Mouse (Mus musculus) liver, embryonic 11.5 days (tissue): ENCODE data around the gene Pik3c2b. TPM values are rescaled to one million over a fixed set of nuclear protein-coding genes. Genes with fewer than 3 reads are reported as not detected.

Experiments
- ATAC-seq: fragments of 200-750 bp; cut with Nextera tagmentation; replicated peaks from 2 replicates; pipeline ENCODE4 v1.8.0; 2017; ENCODE audit warnings: moderate number of reproducible peaks, mild to moderate bottlenecking, moderate TSS enrichment, moderate library complexity; ENCODE audit not compliant: low FRiP score
- DNase-seq: peaks from one replicate; pipeline ENCODE4 v3.0.0-alpha.2; 2017; ENCODE audit warnings: low spot score
- H3K27ac ChIP-seq: fragments of 300-500 bp; sonication (generic); 2 replicates; pipeline ENCODE4 v1.5.1; 2014; ENCODE audit warnings: mild to moderate bottlenecking, low read depth, low read length, control low read depth
- H3K27me3 ChIP-seq: fragments of 300-500 bp; sonication (generic); replicated peaks from 2 replicates; pipeline ENCODE4 v1.6.1; 2014; ENCODE audit warnings: low read length, mixed read lengths; ENCODE audit not compliant: control insufficient read depth, insufficient read depth
- H3K36me3 ChIP-seq: fragments of 300-500 bp; sonication (generic); 2 replicates; pipeline ENCODE4 v1.6.1; 2014; ENCODE audit warnings: mild to moderate bottlenecking, low read length, moderate library complexity, mixed read lengths; ENCODE audit not compliant: control insufficient read depth, insufficient read depth
- H3K4me1 ChIP-seq: fragments of 300-500 bp; sonication (generic); replicated peaks from 2 replicates; pipeline ENCODE4 v1.6.1; 2014; ENCODE audit warnings: low read length, mixed read lengths; ENCODE audit not compliant: control insufficient read depth, insufficient read depth
- H3K4me2 ChIP-seq: fragments of 300-500 bp; sonication (generic); 2 replicates; pipeline ENCODE4 v1.6.1; 2014; ENCODE audit warnings: mild to moderate bottlenecking, control low read depth, moderate library complexity
- H3K4me3 ChIP-seq: fragments of 300-500 bp; sonication (generic); 2 replicates; pipeline ENCODE4 v1.5.1; 2014; ENCODE audit warnings: low read depth, low read length, control low read depth
- H3K9ac ChIP-seq: fragments of 300-500 bp; sonication (generic); 2 replicates; pipeline ENCODE4 v1.6.1; 2014; ENCODE audit warnings: low read depth, low read length, control low read depth
- H3K9me3 ChIP-seq: fragments of 300-500 bp; sonication (generic); 2 replicates; pipeline ENCODE4 v1.6.1; 2016; ENCODE audit warnings: low read length, inconsistent platforms, mixed read lengths; ENCODE audit not compliant: control insufficient read depth
- WGBS: fragments of 180-500 bp; shearing (Covaris S2); extraction: QIAGEN DNeasy Blood & Tissue Kit; methylation state at CpG from one replicate; pipeline ENCODE4 v1.1.7; 2014; 5-methylcytosine and 5-hydroxymethylcytosine counted together
- polyA plus RNA-seq: library from polyadenylated mRNA; unstranded; fragments of >200 nt; fragmentation: Nextera tagmentation; extraction: Ambion mirVana; gene quantifications from 2 replicates; pipeline ENCODE4 v1.2.1, GENCODE M21; 2014

The Pik3c2b gene
- polyA plus RNA-seq, 1 experiment from 2014 or later = 3.5 TPM

DNA sequence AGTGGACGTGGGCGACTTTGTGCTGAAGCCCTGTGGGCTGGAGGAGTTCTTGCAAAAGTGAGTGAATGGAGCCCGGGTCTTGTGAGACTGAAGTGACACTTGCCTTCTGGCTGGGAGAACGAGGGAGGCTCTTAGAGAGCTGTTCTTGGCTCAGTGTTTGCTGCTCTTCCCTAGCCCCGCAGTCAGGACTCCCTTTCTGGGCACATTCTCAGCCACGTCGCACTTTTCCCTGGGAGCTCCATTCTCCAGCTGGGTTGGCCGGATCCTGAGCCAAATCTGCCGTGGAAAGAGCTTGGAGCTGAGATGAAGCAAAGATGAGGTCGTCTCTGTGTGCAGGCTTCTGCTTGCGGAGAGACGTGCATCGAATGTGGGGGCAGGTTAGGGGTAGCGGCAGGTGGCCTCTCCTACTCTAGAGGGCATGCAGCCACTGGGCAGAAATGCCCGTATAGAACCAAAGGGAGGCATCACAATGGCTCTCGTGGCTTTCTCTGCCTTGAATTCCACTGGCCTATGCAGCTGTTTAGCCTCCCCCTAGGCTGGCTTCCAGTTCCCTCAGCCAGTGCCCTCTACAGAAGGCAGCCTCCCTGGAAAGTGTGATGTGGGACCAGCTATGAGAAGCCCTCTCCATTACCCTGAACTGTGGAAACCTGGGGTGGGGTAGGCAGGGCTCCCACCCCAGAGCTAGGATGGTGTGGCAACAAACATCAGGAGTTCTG, 26.4 kb downstream of the Pik3c2b start:
- DNase-seq (no peak), ATAC-seq (no peak)
- Histone ChIP-seq H3K4me1 (peaks cover 37% of the 10 kb centered on the region), H3K4me2 (no peak overlapping the region), H3K4me3 (no peak overlapping the region), H3K27ac (no peak overlapping the region), H3K36me3 (no peaks in the 10 kb centered on the region; the same call in 1 of the 2 replicates), H3K9me3 (no peaks in the 10 kb centered on the region), H3K9ac (no peak overlapping the region), H3K27me3 (no peaks in the 10 kb centered on the region)
- WGBS = 68% methylated on average over 16 of the region's 16 CpGs

DNA sequence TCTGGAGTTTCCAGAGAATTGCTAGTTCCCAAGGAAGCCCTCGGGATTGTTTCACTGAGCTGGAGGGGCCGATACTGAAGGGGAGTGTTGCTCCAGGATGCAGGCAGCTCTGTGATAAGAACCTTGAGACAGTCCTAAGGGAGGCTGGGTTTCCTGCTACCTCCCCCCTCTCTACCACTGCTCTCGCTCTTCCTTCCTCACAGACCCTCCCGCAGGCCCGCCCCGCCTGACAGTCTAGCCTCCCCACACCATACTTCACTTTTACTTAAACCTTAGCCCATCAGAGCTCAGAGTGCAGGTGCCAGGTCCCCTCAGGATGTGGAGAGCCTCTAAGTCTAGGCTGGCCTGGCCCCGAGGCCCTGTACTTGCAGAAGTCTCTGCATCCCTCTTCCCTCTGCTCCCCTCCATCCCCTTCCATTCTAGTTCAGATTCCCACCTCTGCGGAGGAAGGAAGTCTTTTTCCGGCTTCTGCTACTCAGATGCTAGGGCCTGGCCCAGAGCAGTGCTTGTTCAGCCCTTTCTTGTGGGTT, 27.9 kb downstream of the Pik3c2b start:
- Histone ChIP-seq H3K4me1 (peaks cover 45% of the 10 kb centered on the region), H3K9ac (no peak overlapping the region)
- DNase-seq = no peak

GRCm38 (mm10) chr1:133074541-133074940, 29.1 kb downstream of the Pik3c2b start:
- Histone ChIP-seq H3K4me1 (peaks cover 41% of the 10 kb centered on the region), H3K4me2 (no peak overlapping the region), H3K4me3 (no peak overlapping the region), H3K9ac (no peak overlapping the region), H3K27me3 (no peaks in the 10 kb centered on the region), H3K9me3 (no peaks in the 10 kb centered on the region), H3K36me3 (no peaks in the 10 kb centered on the region; the same call in 1 of the 2 replicates), H3K27ac (no peak overlapping the region)
- DNase-seq (no peak), ATAC-seq (no peak)
- WGBS = 89% methylated on average over 13 of the region's 13 CpGs

More for the DNA sequence above, 27.9 kb downstream of the Pik3c2b start:
- H3K27me3 ChIP-seq = no peaks in the 10 kb centered on the region
- H3K36me3 ChIP-seq = no peaks in the 10 kb centered on the region; the same call in 1 of the 2 replicates
- WGBS = 15% methylated on average over 9 of the region's 9 CpGs
- no peak overlapping the region for H3K4me3 ChIP-seq
- H3K4me2 ChIP-seq = peak overlapping the region; percentile 1; the same call in 1 of the 2 replicates
- ATAC-seq = peak; percentile 45
- H3K27ac ChIP-seq = no peak overlapping the region
- H3K9me3 ChIP-seq = no peaks in the 10 kb centered on the region

DNA sequence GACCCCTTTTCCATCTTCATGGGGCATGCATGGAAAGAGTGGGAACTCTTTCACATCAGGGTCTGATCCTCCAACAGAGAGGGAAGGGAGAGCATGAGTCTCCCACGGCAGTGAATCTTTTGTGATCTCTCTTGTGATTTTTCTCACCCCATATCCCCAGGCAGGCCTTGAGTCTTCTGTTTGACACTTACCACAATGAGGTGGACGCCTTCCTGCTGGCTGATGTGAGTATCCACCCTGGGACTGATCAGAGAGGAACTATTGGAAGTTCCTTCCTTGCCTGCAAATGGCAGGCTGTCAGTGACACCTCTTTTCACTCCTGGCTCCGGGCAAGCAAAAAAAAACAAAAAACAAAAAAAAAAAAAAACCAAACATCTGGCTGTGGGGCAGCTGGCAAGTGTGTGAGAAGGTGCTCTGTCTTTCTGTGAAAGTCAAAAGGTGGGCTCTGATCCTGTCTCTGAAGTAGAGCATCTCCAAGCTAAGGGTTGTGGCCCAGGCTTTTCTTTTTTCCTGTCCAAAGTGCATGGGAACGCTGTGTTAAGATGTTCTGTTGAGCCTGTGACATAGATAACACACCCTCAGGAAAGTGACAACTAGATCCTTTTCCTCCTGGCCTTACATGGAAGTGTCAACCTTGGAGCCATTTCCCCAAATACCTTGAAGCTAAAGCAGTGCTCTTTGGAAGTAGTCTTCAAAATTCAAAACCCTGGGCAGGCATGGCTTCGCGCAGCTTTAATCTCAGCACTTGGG, 30.4 kb downstream of the Pik3c2b start:
- DNase-seq (no peak), ATAC-seq (no peak)
- Histone ChIP-seq H3K4me3 (no peak overlapping the region), H3K27ac (no peak overlapping the region), H3K4me1 (peaks cover 36% of the 10 kb centered on the region), H3K9me3 (no peaks in the 10 kb centered on the region), H3K27me3 (no peaks in the 10 kb centered on the region), H3K36me3 (no peaks in the 10 kb centered on the region; the same call in 1 of the 2 replicates), H3K9ac (no peak overlapping the region), H3K4me2 (no peak overlapping the region)
- WGBS = 57% methylated on average over 6 of the region's 6 CpGs

- ATAC-seq = peak; percentile 29; the same call in 1 of the 2 replicates
- H3K27me3 ChIP-seq = no peaks in the 10 kb centered on the region
- no peak overlapping the region for H3K27ac ChIP-seq
- H3K4me1 ChIP-seq = peaks cover 26% of the 10 kb centered on the region
- no peaks in the 10 kb centered on the region for H3K9me3 ChIP-seq
- H3K9ac ChIP-seq = no peak overlapping the region
- 41% methylated on average over 20 of the region's 20 CpGs for WGBS
- H3K4me3 ChIP-seq = no peak overlapping the region
- DNase-seq = no peak
- no peaks in the 10 kb centered on the region; the same call in 1 of the 2 replicates for H3K36me3 ChIP-seq
- H3K4me2 ChIP-seq = no peak overlapping the region
Measured at GRCm38 (mm10) chr1:133076681-133077514, 31.4 kb downstream of the Pik3c2b start.

DNA sequence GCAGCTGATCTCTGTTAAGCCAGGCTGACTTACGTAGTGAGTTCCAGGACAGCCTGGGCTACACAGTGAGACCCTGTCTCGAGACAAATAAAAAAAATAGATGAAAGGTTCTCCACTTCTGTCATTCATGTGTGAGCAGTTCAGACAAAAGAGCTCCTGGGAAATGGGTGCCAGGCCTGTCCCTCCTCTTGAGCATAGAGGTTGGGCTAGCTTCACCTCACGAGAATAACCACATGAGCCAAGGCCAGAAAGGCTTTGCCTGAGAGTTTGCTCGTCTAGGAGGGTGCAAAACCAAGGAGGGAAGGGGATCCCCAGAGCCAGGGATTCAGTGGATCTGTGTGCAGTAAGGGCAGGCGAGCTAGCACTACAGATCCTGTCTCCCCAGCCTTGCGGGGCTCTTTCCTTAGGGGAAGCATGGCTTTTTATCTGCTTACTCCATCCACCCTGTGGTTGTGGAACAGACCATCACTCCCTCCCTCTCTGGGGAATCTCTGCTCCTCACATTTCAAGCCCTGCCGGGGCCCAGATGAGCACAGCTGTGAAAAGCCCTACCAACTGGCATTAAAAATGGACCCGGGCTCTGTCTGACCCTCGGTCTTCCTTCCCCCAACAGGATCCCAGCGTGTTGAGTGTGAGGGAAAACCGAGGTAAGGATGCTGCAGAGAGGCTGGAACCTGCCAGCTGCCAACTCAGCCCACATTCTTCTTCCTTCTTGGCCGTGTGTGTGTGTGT, 32.3 kb downstream of the Pik3c2b start:
- DNase-seq = no peak
- Histone ChIP-seq H3K9ac (no peak overlapping the region), H3K4me3 (no peak overlapping the region), H3K4me1 (peaks cover 21% of the 10 kb centered on the region), H3K27me3 (no peaks in the 10 kb centered on the region), H3K4me2 (no peak overlapping the region), H3K36me3 (no peaks in the 10 kb centered on the region; the same call in 1 of the 2 replicates), H3K9me3 (no peaks in the 10 kb centered on the region), H3K27ac (no peak overlapping the region)
- ATAC-seq = no peak
- WGBS = 39% methylated on average over 12 of the region's 12 CpGs

DNA sequence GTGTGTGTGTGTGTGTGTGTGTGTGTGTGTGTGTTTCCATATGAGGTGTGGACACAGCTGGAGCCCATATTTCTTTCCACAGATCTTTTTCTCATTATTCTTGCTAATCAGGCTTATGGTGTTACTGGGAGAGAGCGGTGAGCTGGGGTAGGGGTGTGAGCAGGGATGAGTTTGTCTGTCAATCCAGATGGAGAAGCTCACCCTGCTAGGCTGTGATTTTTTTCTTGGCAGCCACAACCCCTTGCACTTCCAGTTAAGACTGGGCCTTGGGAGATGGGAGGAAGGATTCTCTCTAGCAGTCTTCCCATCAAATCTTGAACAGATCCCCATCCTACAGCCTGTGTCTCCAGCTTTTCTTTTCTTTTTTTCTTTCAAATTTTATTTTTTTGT, 32.9 kb downstream of the Pik3c2b start:
- Histone ChIP-seq H3K27ac (no peak overlapping the region), H3K9ac (no peak overlapping the region), H3K9me3 (no peaks in the 10 kb centered on the region), H3K4me3 (no peak overlapping the region), H3K27me3 (no peaks in the 10 kb centered on the region), H3K36me3 (no peaks in the 10 kb centered on the region; the same call in 1 of the 2 replicates), H3K4me1 (peaks cover 20% of the 10 kb centered on the region), H3K4me2 (no peak overlapping the region)
- WGBS = 90% methylated on average over 1 of the region's 1 CpGs
- DNase-seq = no peak
- no peak for ATAC-seq

DNA sequence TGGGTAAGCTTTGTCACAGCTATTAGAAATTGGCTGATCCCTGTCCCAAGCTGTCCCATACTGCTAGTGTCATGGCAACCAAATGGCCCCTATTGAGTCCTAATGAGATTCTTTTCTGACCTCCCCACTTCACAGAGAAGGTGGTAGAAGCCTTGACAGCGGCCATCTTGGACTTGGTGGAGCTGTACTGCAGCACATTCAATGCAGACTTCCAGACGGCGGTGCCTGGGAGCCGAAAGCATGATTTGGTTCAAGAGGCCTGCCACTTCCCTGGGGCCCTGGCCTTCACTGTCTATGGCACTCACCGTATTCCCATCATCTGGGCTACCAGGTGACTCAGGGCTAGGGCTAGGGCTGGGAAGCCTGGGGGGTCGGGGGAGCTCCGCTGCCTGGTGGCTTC, 34.0 kb downstream of the Pik3c2b start:
- no peak overlapping the region for H3K4me3 ChIP-seq
- ATAC-seq (no peak), DNase-seq (no peak)
- H3K9me3 ChIP-seq = no peaks in the 10 kb centered on the region
- peaks cover 29% of the 10 kb centered on the region for H3K4me1 ChIP-seq
- H3K27ac ChIP-seq = no peak overlapping the region
- H3K27me3 ChIP-seq = no peaks in the 10 kb centered on the region
- H3K36me3 ChIP-seq = no peaks in the 10 kb centered on the region; the same call in 1 of the 2 replicates
- H3K9ac ChIP-seq = no peak overlapping the region
- H3K4me2 ChIP-seq = no peak overlapping the region
- WGBS = 90% methylated on average over 7 of the region's 7 CpGs
